Comparison of ENCODE assay signal across 16 mouse cellular contexts in the genomic region with DNA sequence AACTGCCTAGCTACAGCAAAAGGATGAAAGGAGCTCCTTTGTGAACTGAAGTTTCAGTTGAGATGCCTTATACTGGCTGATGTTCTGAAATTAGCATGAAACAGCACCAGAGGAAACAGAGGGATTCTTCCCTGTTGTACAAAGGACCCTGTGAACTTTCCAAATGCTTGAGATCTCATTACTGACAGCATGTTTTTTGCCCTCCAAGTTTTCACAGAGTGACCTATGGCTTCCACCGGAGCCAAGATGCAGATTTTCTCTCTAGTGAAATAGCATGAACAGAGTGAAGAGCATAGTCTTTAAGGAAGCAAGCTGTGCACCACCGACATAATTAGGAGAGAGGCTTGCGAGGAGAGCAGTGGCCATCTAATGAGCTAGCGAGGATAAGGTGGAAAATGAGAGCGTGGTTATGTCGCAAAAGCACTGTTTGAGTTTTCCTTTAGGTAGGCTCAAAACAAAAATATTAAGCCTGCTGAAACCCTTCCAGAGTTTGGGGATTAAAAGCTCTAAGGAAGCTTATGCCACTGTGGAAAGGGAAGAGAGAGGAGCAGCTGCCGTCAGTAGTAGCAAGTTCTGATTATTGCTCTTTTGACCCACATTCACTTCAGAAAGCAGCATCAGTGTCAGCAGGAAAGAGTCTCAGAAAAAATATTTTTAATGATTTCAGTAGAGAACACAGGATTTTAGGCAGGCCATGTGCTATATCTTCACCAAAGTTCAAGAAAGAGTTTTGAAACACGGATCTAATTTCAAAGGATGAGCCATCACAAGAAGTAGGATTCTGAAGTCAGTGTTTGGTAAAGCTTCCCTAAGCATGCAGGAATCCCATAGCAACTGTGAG.
DNase-seq lines count a peak whose midpoint lies in the region; ATAC-seq and TF ChIP-seq lines count a peak whose summit lies in the region.
"Had no signal": no experiment of that assay in that cellular context is flagged by ENCODE, and none has a peak within 500 bp of the region (broad histone marks: within the 10 kb centered on the region; RNA-seq: fewer than 3 reads in every experiment).

No protein-coding gene starts in this region.

- H3K27ac ChIP-seq in forebrain, embryonic 10.5 days: peak overlapping the region; percentile 60; the same call in 1 of the 2 replicates
- H3K27ac ChIP-seq in hindbrain, embryonic 14.5 days: no peak overlapping the region
- H3K27ac ChIP-seq in midbrain, postnatal 0 days (ENCODE audit: low read depth, low read length): no peak overlapping the region
- H3K27ac ChIP-seq: gastrocnemius, adult 2 months had no signal

- ATAC-seq in hindbrain, embryonic 14.5 days (ENCODE audit: low FRiP score): peak; percentile 70
- peak; percentile 62 for ATAC-seq in midbrain, postnatal 0 days (ENCODE audit: low FRiP score)
- ATAC-seq: CD4-positive, CD25-positive, alpha-beta regulatory T cell, adult 4 months had no signal

- WGBS in forebrain, embryonic 10.5 days: 23% methylated on average over 8 of the region's 8 CpGs
- WGBS in hindbrain, embryonic 14.5 days: 18% methylated on average over 8 of the region's 8 CpGs
- 13% methylated on average over 8 of the region's 8 CpGs for WGBS in midbrain, postnatal 0 days

- TF ChIP-seq CTCF in brain, embryonic 14.5 days (IDR thresholded peaks at IDR 0.05; ENCODE audit: borderline replicate concordance, extremely low read depth, insufficient read depth, insufficient read length): no peak
- TF ChIP-seq CTCF in midbrain, postnatal 0 days (IDR thresholded peaks at IDR 0.05): no peak

- no peaks in the 10 kb centered on the region for H3K27me3 ChIP-seq in forebrain, embryonic 10.5 days (ENCODE audit: poor library complexity, severe bottlenecking)
- no peaks in the 10 kb centered on the region for H3K27me3 ChIP-seq in hindbrain, embryonic 14.5 days (ENCODE audit: control insufficient read depth, insufficient read depth, low read length)
- H3K27me3 ChIP-seq in midbrain, postnatal 0 days (ENCODE audit: insufficient read depth, low read length): no peaks in the 10 kb centered on the region

- H3K9ac ChIP-seq in hindbrain, embryonic 14.5 days: no peak overlapping the region
- no peak overlapping the region for H3K9ac ChIP-seq in midbrain, postnatal 0 days (replicated peaks; ENCODE audit: low read length, poor library complexity, severe bottlenecking)

- TF ChIP-seq POLR2A in brain, embryonic 14.5 days (IDR thresholded peaks at IDR 0.05; ENCODE audit: borderline replicate concordance, extremely low read depth, insufficient read depth, insufficient read length, poor library complexity, severe bottlenecking): no peak

- peak; percentile 74 for DNase-seq in brain, embryonic 14.5 days (ENCODE audit: low read depth)
- DNase-seq in forebrain, embryonic 10.5 days (ENCODE audit: extremely low spot score, low spot score): peak; percentile 15
- no peak for DNase-seq in hindbrain, embryonic 14.5 days (ENCODE audit: low spot score)
- peak; percentile 22 for DNase-seq in midbrain, postnatal 0 days (ENCODE audit: low spot score)
- DNase-seq in cerebellum, adult 11 months: no peak
- no peak for DNase-seq in heart, adult 8-10 months (ENCODE audit: low spot score)
- no peak for DNase-seq in lung, postnatal 36 days
- no peak for DNase-seq in left cerebral cortex, postnatal 10 days (ENCODE audit: extremely low spot score in 1 of 2, low spot score in 2 of 2)
- DNase-seq: adrenal gland, postnatal 25 days; cerebellum, adult 8-10 months; gastrocnemius, adult 2 months; kidney, adult 11 months; kidney, postnatal 4 days; liver; thymus, postnatal 14 days had no signal

- no peaks in the 10 kb centered on the region for H3K9me3 ChIP-seq in forebrain, embryonic 10.5 days
- H3K9me3 ChIP-seq in hindbrain, embryonic 14.5 days (ENCODE audit: control insufficient read depth, low read length): no peaks in the 10 kb centered on the region
- H3K9me3 ChIP-seq in midbrain, postnatal 0 days (ENCODE audit: low read length): no peaks in the 10 kb centered on the region

- H3K4me1 ChIP-seq in forebrain, embryonic 10.5 days: peaks cover 16% of the 10 kb centered on the region
- no peaks in the 10 kb centered on the region for H3K4me1 ChIP-seq in hindbrain, embryonic 14.5 days (replicated peaks; ENCODE audit: control insufficient read depth, insufficient read depth, low read length)
- H3K4me1 ChIP-seq in midbrain, postnatal 0 days (ENCODE audit: insufficient read depth, low read length): no peaks in the 10 kb centered on the region

- no peak overlapping the region; the same call in 1 of the 2 replicates for H3K4me3 ChIP-seq in forebrain, embryonic 10.5 days
- no peak overlapping the region for H3K4me3 ChIP-seq in hindbrain, embryonic 14.5 days (replicated peaks; ENCODE audit: low read length)
- H3K4me3 ChIP-seq in midbrain, postnatal 0 days (ENCODE audit: low read depth, low read length): no peak overlapping the region
- H3K4me3 ChIP-seq: gastrocnemius, adult 2 months had no signal

- intact Hi-C loops in left cerebral cortex, postnatal 10 days (cut with DNase I): no loop called here

- H3K4me2 ChIP-seq in hindbrain, embryonic 14.5 days (replicated peaks): peak overlapping the region; percentile 17; the same call in 1 of the 2 replicates
- H3K4me2 ChIP-seq in midbrain, postnatal 0 days (ENCODE audit: low read depth, low read length, poor library complexity, severe bottlenecking): no peak overlapping the region

- H3K36me3 ChIP-seq in forebrain, embryonic 10.5 days (replicated peaks): no peaks in the 10 kb centered on the region
- H3K36me3 ChIP-seq in hindbrain, embryonic 14.5 days (replicated peaks; ENCODE audit: control insufficient read depth, insufficient read depth): no peaks in the 10 kb centered on the region
- H3K36me3 ChIP-seq in midbrain, postnatal 0 days (ENCODE audit: insufficient read depth, low read length): no peaks in the 10 kb centered on the region

Comparison
In these comparisons a context has a peak if more than half of its experiments do, and no peak if none do; other contexts are left out.
1. DNase-seq: peak in brain, embryonic 14.5 days (single experiment), forebrain, embryonic 10.5 days (single experiment) and midbrain, postnatal 0 days (single experiment); none in hindbrain, embryonic 14.5 days (single experiment), cerebellum, adult 11 months (single experiment), heart, adult 8-10 months (single experiment), lung, postnatal 36 days (single experiment) and left cerebral cortex, postnatal 10 days (0 of 2).